Mouse (Mus musculus) large intestine, adult 2 months (tissue): ENCODE data around the gene Ptgr1. TPM values are rescaled to one million over a fixed set of nuclear protein-coding genes. Genes with fewer than 3 reads are reported as not detected.

Experiments
- DNase-seq: peaks from one replicate; pipeline ENCODE4 v3.0.0-alpha.2; 2012; ENCODE audit warnings: low read depth, low spot score
- WGBS: fragments of 180-500 bp; shearing (Covaris S2); methylation state at CpG from one replicate; pipeline ENCODE4 v1.1.7; 2018; 5-methylcytosine and 5-hydroxymethylcytosine counted together
- polyA plus RNA-seq: library from polyadenylated mRNA; depleted of rRNA; stranded (reverse); fragments of >200 nt; gene quantifications from 2 replicates; pipeline ENCODE4 v1.2.3, GENCODE M21; 2012; rRNA removed

Ptgr1 gene
- 10.5 and 22.4 TPM in 2 replicates for polyA plus RNA-seq

DNA sequence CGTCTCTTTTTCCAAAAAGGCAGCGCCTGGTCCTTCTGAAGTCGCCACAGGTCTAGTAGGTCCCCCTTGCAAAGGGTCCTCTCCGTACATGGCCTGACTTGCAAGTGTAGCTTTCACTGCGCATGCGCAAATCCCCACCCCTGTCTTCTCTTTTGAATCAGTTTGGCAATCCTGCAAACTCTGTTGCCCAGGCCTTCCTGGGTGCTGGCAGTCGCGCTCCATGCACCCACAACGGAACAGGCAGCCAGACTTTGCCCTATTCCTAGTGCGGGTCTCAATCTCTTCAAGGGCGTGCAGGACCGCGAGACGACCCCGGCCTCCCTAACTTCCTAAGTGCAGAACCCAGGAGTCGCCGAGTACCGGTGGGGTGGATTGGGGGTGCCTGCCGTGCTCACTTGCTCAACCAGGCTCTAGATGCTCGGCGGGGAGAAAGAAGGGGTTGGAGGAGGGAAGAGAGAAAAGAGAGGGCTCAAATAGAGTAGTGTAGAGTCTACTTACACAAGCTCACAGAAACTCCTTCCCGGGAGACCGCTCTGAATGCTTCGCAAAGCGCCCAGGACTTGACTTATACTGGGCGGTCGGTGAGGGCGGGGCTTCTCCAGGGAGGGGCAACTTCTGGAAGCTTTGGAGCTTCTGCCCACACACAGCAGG is at the start of gene Ptgr1:
Ptgr1 (minus strand) TSS at position 580 of the 651 bp plus-strand sequence.
- DNase-seq, result peak; percentile 59
- 2% methylated on average over 28 of the region's 28 CpGs for WGBS

DNA sequence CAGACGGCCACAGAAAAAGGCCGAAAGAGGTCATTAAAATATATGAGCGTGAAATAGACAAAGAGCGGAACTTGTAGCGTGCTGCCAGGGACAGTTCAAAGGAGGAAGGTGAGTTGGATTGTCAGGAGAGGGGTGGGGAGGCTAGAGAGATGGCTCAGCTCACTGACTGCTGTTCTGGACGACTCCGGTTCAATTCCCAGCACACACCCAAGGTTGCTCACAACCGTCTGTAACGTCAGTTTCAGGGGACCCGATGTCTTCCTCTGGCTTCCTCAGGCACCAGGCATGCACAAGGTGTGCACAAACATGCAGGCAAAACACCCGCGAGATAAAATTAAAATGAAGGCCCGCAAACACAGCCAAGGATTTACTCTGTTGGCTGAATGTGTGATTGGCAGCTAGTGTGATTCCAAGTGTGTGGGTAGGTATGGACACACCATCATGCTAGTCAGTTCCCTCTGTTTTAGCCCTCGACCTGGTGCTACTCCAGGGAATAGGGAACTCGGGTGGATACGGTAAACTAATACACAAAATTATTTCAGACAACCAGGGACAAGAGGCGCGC is 48.9 kb upstream of the Ptgr1 start:
- no peak for DNase-seq
- 66% methylated on average over 18 of the region's 18 CpGs for WGBS

DNA sequence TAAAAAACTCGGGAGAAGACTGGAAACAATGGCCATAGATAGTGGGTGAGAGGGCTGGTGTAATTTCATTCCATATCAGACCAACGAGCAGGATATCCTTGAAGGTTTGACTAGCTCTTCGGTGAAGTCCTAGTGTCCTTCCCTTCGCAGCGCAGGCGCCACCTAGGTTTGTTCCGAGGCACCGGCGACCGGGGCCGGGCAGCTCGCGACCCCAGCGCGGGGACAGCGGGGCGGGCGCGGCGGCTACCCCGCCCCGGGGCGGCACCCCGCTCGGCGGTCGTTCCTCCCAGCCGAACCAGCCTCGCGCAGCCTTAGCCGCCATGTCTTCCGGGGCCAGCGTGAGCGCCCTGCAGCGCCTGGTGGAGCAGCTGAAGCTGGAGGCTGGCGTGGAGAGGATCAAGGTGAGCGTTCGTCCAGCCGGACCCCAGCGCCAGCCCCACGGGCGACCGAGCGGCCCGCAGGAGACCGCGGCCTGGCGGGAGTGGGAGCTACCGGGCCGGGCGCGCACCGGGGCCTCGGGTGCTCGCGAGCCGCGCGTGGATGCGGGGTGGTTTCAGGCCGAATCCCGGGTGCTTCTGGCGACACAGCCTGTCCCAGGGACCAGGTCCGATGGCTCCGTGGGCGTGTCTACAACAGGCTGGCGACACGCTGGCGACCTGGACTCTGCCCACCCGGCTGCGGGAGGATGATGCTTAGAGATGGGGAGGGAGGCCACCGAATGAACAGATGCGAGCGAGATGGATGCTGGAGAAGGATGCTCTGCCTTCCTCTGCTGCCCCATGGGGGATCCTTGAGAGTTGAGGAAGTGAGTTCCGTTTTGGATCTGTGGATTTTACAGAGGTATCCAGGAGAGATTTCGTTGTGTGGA is 48.2 kb upstream of the Ptgr1 start, which contains the start of gene Gng10:
Gng10 (plus strand) TSS at position 171 of the 868 bp plus-strand sequence.
- no peak for DNase-seq
- 6% methylated on average over 76 of the region's 76 CpGs for WGBS

DNA sequence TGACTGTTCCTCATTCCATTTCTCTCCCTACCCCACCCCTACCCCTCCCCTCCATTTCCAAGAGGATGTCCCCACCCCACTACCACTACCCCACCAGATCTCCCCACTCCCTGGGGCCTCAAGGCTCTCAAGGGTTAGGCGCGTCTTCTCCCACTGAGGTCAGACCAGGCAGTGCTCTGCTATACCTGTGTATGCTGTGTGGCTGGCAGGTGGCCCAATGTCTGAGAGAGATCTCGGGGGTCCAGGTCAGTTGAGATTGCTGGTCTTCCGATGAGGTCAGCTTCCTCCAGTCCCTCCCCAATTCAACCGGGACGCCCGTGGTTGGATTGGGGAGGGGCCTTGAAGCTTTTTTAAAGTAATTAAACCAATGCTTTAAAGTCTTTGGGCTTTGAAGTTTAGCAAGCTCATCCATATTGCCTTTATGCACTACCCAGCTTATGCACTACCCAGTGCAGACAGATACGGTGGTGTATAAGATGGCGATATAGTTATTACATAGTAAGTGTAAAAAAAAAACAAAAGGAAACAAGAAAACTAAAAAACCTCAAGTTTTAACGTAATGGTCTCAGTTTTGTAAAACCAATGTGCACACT is 47.5 kb upstream of the Ptgr1 start:
- 82% methylated on average over 10 of the region's 10 CpGs for WGBS
- no peak for DNase-seq

DNA sequence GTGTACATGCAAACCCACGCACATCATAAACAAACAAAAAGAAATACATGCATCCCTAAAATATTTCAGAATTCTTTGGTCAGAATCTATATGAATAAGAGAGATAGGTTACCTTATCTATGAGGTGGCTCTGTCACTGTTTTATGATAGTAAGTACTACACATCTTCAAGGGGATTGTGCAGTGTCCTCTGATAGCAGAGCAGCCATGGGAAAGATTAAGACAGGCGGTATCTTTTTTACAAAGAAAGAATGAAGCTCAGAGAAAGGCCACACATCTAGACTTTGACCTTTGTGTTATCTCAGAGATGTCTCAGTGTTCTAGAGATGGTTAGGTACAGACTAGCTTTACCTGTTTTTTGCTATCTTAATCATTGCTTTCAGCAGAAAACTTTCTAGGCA is 30.0 kb upstream of the Ptgr1 start:
- DNase-seq, result no peak
- WGBS, result 73% methylated on average over 2 of the region's 2 CpGs

DNA sequence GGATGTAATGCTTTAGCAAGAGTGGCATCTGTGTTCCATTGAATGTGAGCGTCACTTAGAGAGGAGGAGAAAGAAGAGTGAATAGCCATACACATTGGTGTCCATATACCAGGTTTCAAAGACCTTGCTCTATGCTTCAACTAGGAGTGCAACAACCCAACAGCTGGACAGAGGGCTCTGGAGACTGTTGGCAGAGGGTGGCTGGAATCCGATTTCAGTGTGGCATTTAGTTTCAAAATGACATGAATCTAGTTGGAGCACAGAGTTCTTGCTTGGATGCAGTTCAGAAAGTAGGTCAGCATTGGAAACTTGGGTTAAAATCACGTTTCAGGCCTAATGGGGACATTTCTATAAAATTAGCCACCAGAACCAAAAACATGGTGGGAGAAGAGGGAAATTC is 28.3 kb upstream of the Ptgr1 start:
- DNase-seq, result no peak
- 85% methylated on average over 3 of the region's 3 CpGs for WGBS

DNA sequence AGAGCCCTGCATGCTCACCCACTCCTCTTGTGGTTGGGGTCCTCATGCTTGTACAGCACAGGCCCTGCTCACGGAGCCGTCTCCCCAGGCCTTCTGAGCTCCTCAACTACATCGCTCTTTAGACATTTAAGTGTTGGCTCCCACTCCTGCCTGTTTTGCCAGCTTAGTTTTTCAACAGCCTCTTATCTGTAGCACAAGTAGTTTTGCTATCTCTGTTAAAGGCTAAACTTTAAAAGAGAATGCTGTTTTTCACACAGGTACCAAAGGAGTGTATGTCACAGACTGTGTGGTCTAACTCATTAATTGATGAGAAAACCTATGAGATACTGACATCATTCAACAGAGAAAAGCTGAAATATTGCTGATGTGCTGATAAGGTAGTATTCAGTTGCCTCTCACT is 24.5 kb upstream of the Ptgr1 start:
- no peak for DNase-seq
- 77% methylated on average over 3 of the region's 3 CpGs for WGBS

DNA sequence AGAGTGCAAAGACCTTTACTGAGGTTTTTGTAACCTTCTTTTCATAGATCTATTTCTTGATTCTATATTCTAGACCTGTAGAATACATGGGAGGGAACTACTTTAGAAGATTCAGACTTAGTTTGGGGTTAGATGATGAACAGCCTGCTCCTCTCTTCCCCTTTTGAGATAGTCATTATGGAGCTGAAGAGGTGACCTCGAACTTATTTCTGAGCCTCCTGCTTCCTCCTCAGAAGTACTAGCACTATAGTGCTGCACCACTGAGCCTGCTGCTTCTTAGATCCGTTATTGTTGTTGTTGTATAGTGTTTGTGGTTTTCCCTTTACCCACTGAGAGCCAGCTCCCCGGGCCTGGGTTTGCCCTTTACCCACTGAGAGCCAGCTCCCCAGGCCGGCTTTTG is 22.8 kb upstream of the Ptgr1 start:
- WGBS, result 65% methylated on average over 4 of the region's 4 CpGs
- no peak for DNase-seq

DNA sequence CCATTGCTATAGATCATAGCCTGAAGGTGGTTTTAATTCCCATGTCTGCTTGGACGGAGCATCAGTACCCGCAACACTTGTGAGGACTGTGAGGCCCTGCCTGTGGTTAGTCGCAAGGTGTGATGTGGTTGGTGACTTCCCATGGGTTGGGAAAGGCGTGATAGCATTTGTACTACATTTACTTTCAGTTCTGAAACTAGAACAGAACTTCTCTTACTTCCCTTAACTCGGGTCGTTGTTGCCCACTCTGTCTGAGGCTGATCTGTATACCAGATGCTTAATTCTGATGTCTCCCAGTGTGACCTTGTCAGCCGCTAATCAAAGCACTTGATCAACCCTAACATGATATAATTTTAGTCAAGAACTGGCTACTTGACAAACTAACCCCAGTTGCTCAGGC is 22.3 kb upstream of the Ptgr1 start:
- WGBS, result 83% methylated on average over 7 of the region's 7 CpGs
- no peak for DNase-seq

DNA sequence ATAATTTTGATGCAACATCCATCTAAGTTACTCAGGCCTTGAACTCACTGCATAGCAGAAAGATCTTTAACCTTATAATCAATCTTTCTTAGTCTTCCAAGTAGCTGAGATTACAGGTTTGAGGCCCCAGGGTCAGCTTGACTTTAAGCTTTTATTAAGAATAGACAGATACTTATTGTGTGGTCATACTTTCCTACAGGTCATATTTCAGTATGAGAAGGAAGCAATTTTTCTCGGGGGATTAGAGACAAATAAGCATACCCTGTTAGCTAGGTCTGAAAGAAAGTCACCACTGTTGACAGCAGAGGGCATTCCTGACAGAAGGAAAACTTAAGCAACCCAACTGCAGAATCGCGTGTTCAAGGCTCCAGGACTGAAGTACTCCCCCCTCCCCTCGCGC is 21.1 kb upstream of the Ptgr1 start:
- 75% methylated on average over 5 of the region's 5 CpGs for WGBS
- DNase-seq, result no peak

DNA sequence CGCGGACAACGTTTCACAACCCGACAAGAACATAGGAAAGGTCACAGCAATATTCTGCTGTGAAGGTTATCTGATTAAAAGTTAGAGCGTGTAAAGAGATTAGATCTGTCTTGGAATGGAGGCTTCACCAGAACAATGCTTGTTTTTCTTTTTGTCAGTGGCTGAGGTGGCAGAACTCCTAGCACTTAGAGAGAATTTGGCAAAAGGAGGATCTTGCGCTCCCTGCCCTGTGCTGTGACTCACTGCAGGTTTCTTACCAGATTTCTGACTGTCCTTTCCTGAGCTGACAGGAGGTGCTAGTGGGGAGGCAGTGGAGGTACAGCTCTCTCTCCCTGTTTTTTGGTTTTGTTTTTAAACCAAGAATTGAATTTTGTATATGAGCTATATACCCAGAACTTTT is 20.1 kb upstream of the Ptgr1 start:
- WGBS, result 80% methylated on average over 6 of the region's 6 CpGs
- DNase-seq, result no peak

DNA sequence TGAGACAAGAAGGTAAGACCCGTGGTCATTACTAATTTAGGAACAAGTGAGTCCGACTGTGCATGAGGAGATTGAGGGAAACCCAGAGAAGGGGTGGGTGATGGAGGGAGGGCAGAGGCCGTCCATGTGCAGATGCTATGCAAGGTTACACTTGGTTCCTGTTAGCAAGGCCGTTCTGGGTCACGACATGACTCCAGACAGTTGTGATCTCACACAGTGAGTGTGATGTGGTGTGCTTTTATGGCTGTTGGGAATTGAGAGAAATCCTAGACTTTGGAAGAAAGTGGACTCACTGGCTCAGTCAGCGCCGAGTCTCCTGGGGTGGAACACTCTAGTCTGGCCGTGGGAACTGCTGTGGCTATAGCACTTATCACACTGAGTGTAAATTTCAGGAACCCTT is 19.3 kb upstream of the Ptgr1 start:
- no peak for DNase-seq
- WGBS, result 70% methylated on average over 8 of the region's 8 CpGs

DNA sequence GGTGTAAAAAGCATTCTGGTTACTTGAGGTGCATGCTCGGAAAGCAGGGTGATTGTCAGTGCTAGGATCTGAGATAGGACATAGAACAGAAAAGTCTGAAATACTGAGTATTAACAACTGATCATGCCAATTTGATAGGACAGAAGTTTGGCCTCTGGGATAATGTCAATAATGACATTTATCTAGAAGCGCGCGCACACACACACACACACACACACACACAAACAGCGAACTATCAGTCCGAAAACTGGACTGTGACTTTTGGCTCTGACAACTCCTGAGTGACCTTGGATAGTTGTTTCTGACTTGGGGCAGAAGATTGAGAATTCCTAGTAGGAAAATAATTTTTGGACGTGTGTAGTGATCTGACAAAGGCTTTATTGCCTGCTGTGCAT is 16.9 kb upstream of the Ptgr1 start:
- no peak for DNase-seq
- WGBS, result 11% methylated on average over 7 of the region's 7 CpGs

DNA sequence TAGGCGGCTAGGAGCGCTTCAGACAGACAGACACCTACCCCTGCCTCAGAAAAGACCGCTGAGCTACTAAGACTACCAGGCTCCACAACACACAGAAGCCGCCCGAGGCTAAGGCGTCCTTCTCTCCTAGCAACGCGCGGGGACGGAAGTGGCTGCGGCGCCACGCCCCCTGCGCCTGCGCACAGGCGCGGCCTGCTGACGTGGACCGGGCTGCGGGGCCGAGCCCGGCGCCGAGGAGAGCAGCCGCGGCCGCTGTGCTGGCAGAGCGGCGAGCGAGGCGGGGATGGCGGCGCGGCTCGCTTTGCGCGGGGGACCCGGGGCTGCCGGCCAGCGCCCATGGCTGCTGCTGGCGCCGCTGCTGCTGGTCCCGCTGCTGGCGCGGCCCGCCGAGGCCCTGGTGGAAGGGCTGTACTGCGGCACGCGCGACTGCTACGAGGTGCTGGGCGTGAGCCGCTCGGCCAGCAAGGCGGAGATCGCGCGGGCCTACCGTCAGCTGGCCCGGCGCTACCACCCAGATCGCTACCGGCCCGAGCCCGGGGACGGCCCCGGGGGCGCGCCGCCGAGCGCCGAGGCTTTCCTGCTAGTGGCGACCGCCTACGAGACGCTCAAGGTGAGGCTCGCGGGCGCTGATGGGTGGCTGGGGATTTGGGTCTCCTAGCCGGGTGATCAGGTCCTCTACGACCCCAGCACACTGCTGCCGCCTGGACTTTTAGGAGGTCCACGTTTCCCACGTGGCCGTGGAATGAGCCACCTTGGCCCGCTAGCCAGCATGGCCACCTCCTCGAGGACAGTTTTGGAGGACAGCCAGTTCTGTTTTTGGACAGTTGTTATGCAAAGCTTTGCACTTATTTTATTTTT is 16.3 kb upstream of the Ptgr1 start, which contains the start of gene Gm20503:
Gm20503 (plus strand) TSS at position 263 of the 858 bp plus-strand sequence.
- WGBS, result under 1% methylated on average over 86 of the region's 89 CpGs
- peak; percentile 59 for DNase-seq

DNA sequence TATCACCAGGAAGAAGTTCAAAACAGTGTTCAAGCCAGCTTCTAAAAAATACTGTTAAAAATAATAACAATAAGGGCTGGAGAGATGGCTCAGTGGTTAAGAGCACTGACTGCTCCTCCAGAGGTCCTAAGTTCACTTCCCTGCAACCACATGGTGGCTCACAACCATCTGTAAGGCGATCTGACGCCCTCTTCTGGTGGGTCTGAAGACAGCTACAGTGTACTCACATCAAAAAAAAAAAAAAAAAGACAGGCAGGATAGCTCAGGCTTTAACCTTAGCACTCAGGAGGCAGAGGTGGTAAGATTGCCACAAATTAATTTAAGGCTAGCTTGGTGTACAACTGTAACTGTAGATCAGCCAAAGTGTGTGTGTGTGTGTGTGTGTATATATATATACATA is 13.7 kb upstream of the Ptgr1 start:
- WGBS, result 3% methylated on average over 2 of the region's 2 CpGs
- no peak for DNase-seq

DNA sequence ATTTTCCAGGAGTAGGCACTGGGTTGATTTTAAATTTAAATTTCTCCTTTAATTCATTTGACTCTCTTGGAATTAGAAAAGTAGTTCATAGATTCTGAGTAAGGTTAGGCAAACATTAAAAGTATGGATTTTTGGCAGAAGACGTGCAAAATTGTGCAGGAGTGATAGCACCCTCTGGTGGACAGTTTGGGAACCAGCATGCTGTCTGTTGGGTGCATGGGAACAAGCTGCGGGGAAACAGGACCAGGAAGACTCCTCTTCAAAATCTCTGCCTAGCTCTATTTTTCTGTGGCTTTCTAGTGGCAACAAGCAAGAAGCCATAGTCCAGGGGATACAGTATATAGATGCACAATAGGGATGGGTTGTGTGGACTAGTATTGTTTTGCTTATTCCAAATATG is 12.8 kb upstream of the Ptgr1 start:
- DNase-seq, result no peak
- WGBS, result 0% methylated on average over 2 of the region's 2 CpGs

DNA sequence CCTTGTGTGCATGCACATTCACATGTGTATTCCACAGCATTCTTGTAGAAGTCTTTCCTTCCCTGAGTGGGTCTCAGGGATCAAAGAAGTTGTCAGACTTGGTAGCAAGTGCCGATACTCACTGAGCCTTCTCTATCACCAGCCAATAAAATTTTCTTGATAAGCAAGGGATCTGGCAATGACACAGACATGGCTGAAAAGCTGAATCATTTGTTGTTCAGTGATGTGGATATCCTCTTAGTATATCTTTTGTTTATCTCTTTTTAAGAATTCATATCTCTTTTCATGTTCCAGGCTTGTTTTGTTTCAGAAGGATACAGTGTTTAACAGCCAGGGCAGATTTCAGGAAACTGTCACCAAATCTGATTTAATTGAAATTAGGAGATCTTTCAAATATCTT is 11.8 kb upstream of the Ptgr1 start:
- DNase-seq, result no peak
- WGBS, result 51% methylated on average over 1 of the region's 1 CpGs

DNA sequence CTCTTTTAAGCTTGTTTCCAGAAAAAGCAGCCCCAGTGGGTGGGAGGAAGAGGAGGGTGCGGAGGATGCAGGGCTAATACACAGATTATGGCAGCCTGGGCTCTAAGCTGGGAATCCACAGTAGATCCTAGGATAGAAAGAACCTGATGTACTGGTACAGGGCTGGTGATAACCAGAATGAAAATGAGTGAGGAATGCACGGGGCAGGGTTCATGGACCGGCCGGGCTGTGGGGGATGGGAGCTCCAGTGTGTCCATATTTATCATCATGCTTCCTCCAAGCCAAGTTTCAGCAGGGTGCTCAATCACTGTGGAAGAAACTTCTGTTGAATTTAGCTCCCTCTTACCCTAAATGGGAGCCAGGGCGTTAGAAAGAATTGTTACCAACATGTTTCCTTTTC is 10.2 kb upstream of the Ptgr1 start:
- 70% methylated on average over 5 of the region's 5 CpGs for WGBS
- no peak for DNase-seq

DNA sequence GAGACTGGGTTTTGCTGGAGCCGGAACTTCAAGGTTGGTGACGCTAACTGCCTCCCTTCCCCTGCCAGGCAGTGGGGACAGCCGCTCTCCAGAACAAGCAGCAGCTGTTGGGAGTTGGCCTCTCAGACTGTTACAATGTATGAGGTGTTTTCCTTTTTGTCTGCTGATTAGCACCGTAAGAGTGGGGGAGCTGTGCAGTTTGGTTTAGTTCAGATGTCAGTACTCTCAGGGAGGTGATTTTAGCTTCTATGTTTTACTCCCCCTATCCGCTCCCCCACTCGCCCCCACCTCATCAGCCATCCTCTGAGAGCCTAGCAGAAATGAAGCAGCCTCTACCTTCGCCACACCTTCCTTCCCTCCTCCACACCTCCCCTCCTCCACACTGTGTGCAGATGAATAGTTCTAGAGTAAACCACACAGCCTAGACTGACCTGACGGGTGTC is 8.4 kb upstream of the Ptgr1 start:
- WGBS, result 51% methylated on average over 8 of the region's 8 CpGs
- DNase-seq, result no peak
